In the genomic region with DNA sequence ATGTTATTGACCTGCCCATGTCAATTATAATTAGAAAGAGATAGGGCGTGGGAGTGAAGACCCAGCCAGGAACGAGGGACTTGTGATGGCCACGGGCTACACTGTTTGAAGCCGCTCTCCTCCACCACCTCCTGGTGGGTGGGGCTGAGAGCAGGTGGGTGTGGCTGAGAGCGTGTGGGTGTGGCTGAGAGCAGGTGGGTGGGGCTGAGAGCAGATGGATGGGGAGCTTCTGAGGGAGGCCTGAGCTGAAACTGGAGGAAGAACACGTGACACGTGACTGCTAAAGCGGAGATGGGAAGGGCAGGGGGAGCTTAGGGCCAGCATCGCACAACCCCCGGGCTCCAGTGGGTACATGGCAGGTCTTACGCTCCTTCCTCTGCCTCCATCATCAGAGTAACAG, we compare ENCODE assay signal across 9 mouse cellular contexts. TPM values are rescaled to one million over a fixed set of nuclear protein-coding genes. Genes with fewer than 3 reads are reported as not detected.
A peak's percentile ranks its signal among the peaks of the same experiment; 100 is the strongest.
DNase-seq lines count a peak whose midpoint lies in the region; ATAC-seq lines count a peak whose summit lies in the region.
"Had no signal": no experiment of that assay in that cellular context is flagged by ENCODE, and none has a peak within 500 bp of the region (broad histone marks: within the 10 kb centered on the region; RNA-seq: fewer than 3 reads in every experiment).

No protein-coding gene starts in this region.

- no peak overlapping the region for H3K9ac ChIP-seq in forebrain, embryonic 11.5 days (ENCODE audit: low read length)
- H3K9ac ChIP-seq in forebrain, embryonic 16.5 days (replicated peaks; ENCODE audit: low read depth, low read length) = no peak overlapping the region
- no peak overlapping the region for H3K9ac ChIP-seq in intestine, embryonic 15.5 days
- no peak overlapping the region for H3K9ac ChIP-seq in midbrain, embryonic 13.5 days (replicated peaks)

- H3K9me3 ChIP-seq in forebrain, embryonic 11.5 days (ENCODE audit: control insufficient read depth, low read length) = no peaks in the 10 kb centered on the region
- H3K9me3 ChIP-seq in forebrain, embryonic 16.5 days (ENCODE audit: control insufficient read depth, low read length) = no peaks in the 10 kb centered on the region
- H3K9me3 ChIP-seq in intestine, embryonic 15.5 days = no peaks in the 10 kb centered on the region
- no peaks in the 10 kb centered on the region for H3K9me3 ChIP-seq in midbrain, embryonic 13.5 days

- WGBS in forebrain, embryonic 11.5 days = 8% methylated on average over 11 of the region's 11 CpGs
- 9% methylated on average over 11 of the region's 11 CpGs for WGBS in forebrain, embryonic 16.5 days
- 19% methylated on average over 11 of the region's 11 CpGs for WGBS in intestine, embryonic 15.5 days
- 6% methylated on average over 11 of the region's 11 CpGs for WGBS in midbrain, embryonic 13.5 days

- H3K27ac ChIP-seq in forebrain, embryonic 11.5 days (ENCODE audit: low read depth, low read length) = no peak overlapping the region
- H3K27ac ChIP-seq in forebrain, embryonic 16.5 days (ENCODE audit: low read length) = no peak overlapping the region
- H3K27ac ChIP-seq in intestine, embryonic 15.5 days = no peak overlapping the region
- H3K27ac ChIP-seq in midbrain, embryonic 13.5 days = no peak overlapping the region

- H3K4me2 ChIP-seq in forebrain, embryonic 11.5 days (ENCODE audit: low read depth, low read length, severe bottlenecking) = no peak overlapping the region
- no peak overlapping the region for H3K4me2 ChIP-seq in forebrain, embryonic 16.5 days (ENCODE audit: low read length)
- H3K4me2 ChIP-seq in intestine, embryonic 15.5 days (replicated peaks) = no peak overlapping the region
- H3K4me2 ChIP-seq in midbrain, embryonic 13.5 days (replicated peaks) = no peak overlapping the region

- peak; percentile 80 for ATAC-seq in forebrain, embryonic 11.5 days (replicated peaks; ENCODE audit: low FRiP score)
- no peak for ATAC-seq in forebrain, embryonic 16.5 days
- peak; percentile 91 for ATAC-seq in intestine, embryonic 15.5 days
- peak; percentile 53 for ATAC-seq in midbrain, embryonic 13.5 days

- H3K4me1 ChIP-seq in forebrain, embryonic 11.5 days (replicated peaks; ENCODE audit: control insufficient read depth, insufficient read depth, low read length) = peaks cover 2% of the 10 kb centered on the region; the same call in 1 of the 2 replicates
- H3K4me1 ChIP-seq in forebrain, embryonic 16.5 days (replicated peaks; ENCODE audit: control insufficient read depth, insufficient read depth, low read length) = no peaks in the 10 kb centered on the region
- no peaks in the 10 kb centered on the region for H3K4me1 ChIP-seq in intestine, embryonic 15.5 days (replicated peaks)
- H3K4me1 ChIP-seq in midbrain, embryonic 13.5 days (replicated peaks) = peaks cover 8% of the 10 kb centered on the region; the same call in 1 of the 2 replicates

- H3K27me3 ChIP-seq in forebrain, embryonic 11.5 days (ENCODE audit: control insufficient read depth, insufficient read depth, low read length) = no peaks in the 10 kb centered on the region
- no peaks in the 10 kb centered on the region for H3K27me3 ChIP-seq in forebrain, embryonic 16.5 days (replicated peaks; ENCODE audit: control insufficient read depth, insufficient read depth, low read length)
- H3K27me3 ChIP-seq in intestine, embryonic 15.5 days (replicated peaks) = no peaks in the 10 kb centered on the region
- H3K27me3 ChIP-seq in midbrain, embryonic 13.5 days = peaks cover 9% of the 10 kb centered on the region; the same call in 1 of the 2 replicates

- no peak overlapping the region for H3K4me3 ChIP-seq in forebrain, embryonic 11.5 days (ENCODE audit: low read depth, low read length)
- H3K4me3 ChIP-seq in forebrain, embryonic 16.5 days (replicated peaks; ENCODE audit: low read length) = no peak overlapping the region
- no peak overlapping the region for H3K4me3 ChIP-seq in intestine, embryonic 15.5 days (replicated peaks)
- H3K4me3 ChIP-seq in midbrain, embryonic 13.5 days (replicated peaks) = no peak overlapping the region

- no peaks in the 10 kb centered on the region for H3K36me3 ChIP-seq in forebrain, embryonic 11.5 days (ENCODE audit: control insufficient read depth, insufficient read depth, low read length)
- no peaks in the 10 kb centered on the region for H3K36me3 ChIP-seq in forebrain, embryonic 16.5 days (ENCODE audit: control insufficient read depth, insufficient read depth)
- no peaks in the 10 kb centered on the region for H3K36me3 ChIP-seq in intestine, embryonic 15.5 days
- H3K36me3 ChIP-seq in midbrain, embryonic 13.5 days = no peaks in the 10 kb centered on the region

- DNase-seq in forebrain, embryonic 11.5 days (ENCODE audit: low spot score) = peak; percentile 79
- peak; percentile 33 for DNase-seq in c-Kit-positive CD71-positive TER-119-positive erythroid progenitor cells, embryonic 14.5 days (ENCODE audit: low spot score)
- no peak for DNase-seq in layer of hippocampus, adult 8-10 months (ENCODE audit: low spot score in 2 of 2)
- no peak for DNase-seq in right cerebral cortex, postnatal 4 days
- DNase-seq in frontal cortex, postnatal 36 days (ENCODE audit: low spot score in 2 of 2) = no peak

RNA-seq across cellular contexts. Expression of gene Ush1c, which starts 19.9 kb away (rescaled TPM):
- 3.1 and 4.7 TPM in 2 replicates for polyA plus RNA-seq in forebrain, embryonic 11.5 days (2014; fragmentation: Nextera tagmentation; extraction: Ambion mirVana)
- 1.2 and 2.5 TPM in 2 replicates for polyA plus RNA-seq in forebrain, embryonic 16.5 days (2015; fragmentation: Nextera tagmentation; extraction: Ambion mirVana)
- 64.2 and 66.5 TPM in 2 replicates for polyA plus RNA-seq in intestine, embryonic 15.5 days (2015; fragmentation: Nextera tagmentation; extraction: Ambion mirVana)
- polyA plus RNA-seq in midbrain, embryonic 13.5 days (2015; fragmentation: Nextera tagmentation; extraction: Ambion mirVana) = 1.8 and 2.2 TPM in 2 replicates
- under 1 TPM; 0.16 to 0.74 (median 0.25) TPM for total RNA-seq in layer of hippocampus, adult 8-10 months (2022)
- polyA plus RNA-seq: C2C12 had no signal

RNA-seq across cellular contexts. Expression of gene Otog, which starts 22.4 kb away (rescaled TPM):
- 0.11 and 0.16 TPM in 2 replicates for polyA plus RNA-seq in forebrain, embryonic 11.5 days (2014; fragmentation: Nextera tagmentation; extraction: Ambion mirVana)
- polyA plus RNA-seq in forebrain, embryonic 16.5 days (2015; fragmentation: Nextera tagmentation; extraction: Ambion mirVana) = not detected in 2 replicates
- polyA plus RNA-seq in intestine, embryonic 15.5 days (2015; fragmentation: Nextera tagmentation; extraction: Ambion mirVana) = 0.08 TPM in 2 replicates
- 0.09 TPM in 1 of 2 replicates, not detected in the other for polyA plus RNA-seq in midbrain, embryonic 13.5 days (2015; fragmentation: Nextera tagmentation; extraction: Ambion mirVana)
- under 1 TPM in 3 of 4 experiments, not detected in 1; 0.19 to 0.27 (median 0.23) TPM for total RNA-seq in layer of hippocampus, adult 8-10 months (2022)

RNA-seq across cellular contexts. Expression of gene Abcc8, which starts 38.6 kb away (rescaled TPM):
- 0.55 and 0.79 TPM in 2 replicates for polyA plus RNA-seq in forebrain, embryonic 11.5 days (2014; fragmentation: Nextera tagmentation; extraction: Ambion mirVana)
- polyA plus RNA-seq in forebrain, embryonic 16.5 days (2015; fragmentation: Nextera tagmentation; extraction: Ambion mirVana) = 33.2 and 34.3 TPM in 2 replicates
- polyA plus RNA-seq in intestine, embryonic 15.5 days (2015; fragmentation: Nextera tagmentation; extraction: Ambion mirVana) = 7.6 and 8.1 TPM in 2 replicates
- polyA plus RNA-seq in midbrain, embryonic 13.5 days (2015; fragmentation: Nextera tagmentation; extraction: Ambion mirVana) = 2.3 and 3.2 TPM in 2 replicates
- total RNA-seq in layer of hippocampus, adult 8-10 months (2022) = 10 to 100 TPM; 39.0 to 52.6 (median 45.1) TPM
- polyA plus RNA-seq: C2C12 had no signal

Comparison
In these comparisons a context has a peak if more than half of its experiments do, and no peak if none do; other contexts are left out.
1. DNase-seq: peak in forebrain, embryonic 11.5 days (single experiment) and c-Kit-positive CD71-positive TER-119-positive erythroid progenitor cells, embryonic 14.5 days (single experiment); none in layer of hippocampus, adult 8-10 months (0 of 2), right cerebral cortex, postnatal 4 days (single experiment) and frontal cortex, postnatal 36 days (0 of 2).
2. RNA of gene Ush1c, which starts 19.9 kb away (polyA plus RNA-seq): 64.2 to 66.5 TPM in intestine, embryonic 15.5 days; 3.1 to 4.7 TPM in forebrain, embryonic 11.5 days, 1.2 to 2.5 TPM in forebrain, embryonic 16.5 days and 1.8 to 2.2 TPM in midbrain, embryonic 13.5 days; every median in the first group is over 10 times any median in the second.